Mouse (Mus musculus): ENCODE results near the gene Asf1b.
A peak's percentile ranks its signal among the peaks of the same experiment; 100 is the strongest.
"Not testable (repeated sequence)": the region's sequence is repeated elsewhere in the genome, so short reads cannot be mapped to it uniquely, and the experiment has no call there.

Gene Asf1b

GRCm38 (mm10) chr8:83956789-83957188 is 1.5 kb downstream of the Asf1b start:
- no peak for ATAC-seq (ENCODE audit: low TSS enrichment)

- no peak for ATAC-seq (ENCODE audit: low TSS enrichment)
Observed at GRCm38 (mm10) chr8:83964015-83964765, 8.9 kb downstream of the Asf1b start.

- no peak for ATAC-seq (ENCODE audit: low TSS enrichment)
Observed at GRCm38 (mm10) chr8:83967701-83968100, 12.4 kb downstream of the Asf1b start.

- no peak for ATAC-seq (ENCODE audit: low TSS enrichment)
Observed at GRCm38 (mm10) chr8:83971121-83971520, 15.8 kb downstream of the Asf1b start.

- no peak for ATAC-seq (ENCODE audit: low TSS enrichment)
Observed at GRCm38 (mm10) chr8:83971661-83972060, 16.4 kb downstream of the Asf1b start.

- ATAC-seq (ENCODE audit: low TSS enrichment): peak; percentile 99
Observed at GRCm38 (mm10) chr8:83972150-83973120, 17.1 kb downstream of the Asf1b start, which contains the start of gene Prkaca. Gene Prkaca, plus strand, starts transcription at chr8:83972993.

GRCm38 (mm10) chr8:83973161-83974031 is 18.1 kb downstream of the Asf1b start:
- peak; percentile 6; the same call in 1 of the 2 replicates for ATAC-seq (ENCODE audit: low TSS enrichment)

GRCm38 (mm10) chr8:83974521-83974920 is 19.2 kb downstream of the Asf1b start:
- no peak for ATAC-seq (ENCODE audit: low TSS enrichment)

GRCm38 (mm10) chr8:83976101-83976630 is 20.9 kb downstream of the Asf1b start:
- ATAC-seq (ENCODE audit: low TSS enrichment): no peak

GRCm38 (mm10) chr8:83976779-83977350 is 21.6 kb downstream of the Asf1b start:
- no peak for ATAC-seq (ENCODE audit: low TSS enrichment)

GRCm38 (mm10) chr8:83977646-83978045 is 22.3 kb downstream of the Asf1b start:
- no peak for ATAC-seq (ENCODE audit: low TSS enrichment)

GRCm38 (mm10) chr8:83978200-83978599 is 22.9 kb downstream of the Asf1b start:
- no peak for ATAC-seq (ENCODE audit: low TSS enrichment)

GRCm38 (mm10) chr8:83980250-83980649 is 24.9 kb downstream of the Asf1b start:
- ATAC-seq (ENCODE audit: low TSS enrichment): no peak

GRCm38 (mm10) chr8:83980845-83981244 is 25.5 kb downstream of the Asf1b start:
- ATAC-seq (ENCODE audit: low TSS enrichment): no peak

GRCm38 (mm10) chr8:83981533-83981932 is 26.2 kb downstream of the Asf1b start:
- ATAC-seq (ENCODE audit: low TSS enrichment): no peak

- ATAC-seq (ENCODE audit: low TSS enrichment): no peak
Observed at GRCm38 (mm10) chr8:83982449-83982848, 27.1 kb downstream of the Asf1b start.

GRCm38 (mm10) chr8:83983222-83983621 is 27.9 kb downstream of the Asf1b start:
- ATAC-seq (ENCODE audit: low TSS enrichment): not testable (repeated sequence)

- ATAC-seq (ENCODE audit: low TSS enrichment): no peak
Observed at GRCm38 (mm10) chr8:83989243-83989642, 33.9 kb downstream of the Asf1b start.

- ATAC-seq (ENCODE audit: low TSS enrichment): no peak
Observed at GRCm38 (mm10) chr8:83990170-83990569, 34.9 kb downstream of the Asf1b start.

- no peak for ATAC-seq (ENCODE audit: low TSS enrichment)
Observed at GRCm38 (mm10) chr8:83992488-83992887, 37.2 kb downstream of the Asf1b start.

GRCm38 (mm10) chr8:83994030-83994429 is 38.7 kb downstream of the Asf1b start:
- ATAC-seq (ENCODE audit: low TSS enrichment): no peak

Data from frontal cortex, adult (tissue).